Mouse (Mus musculus) megakaryocyte progenitor cell, adult 5-6 weeks (primary cell): Measurements from ENCODE around the gene Plekhs1. TPM values are rescaled to one million over a fixed set of nuclear protein-coding genes. Genes with fewer than 3 reads are reported as not detected.
"Not testable (repeated sequence)": the region's sequence is repeated elsewhere in the genome, so short reads cannot be mapped to it uniquely, and the experiment has no call there.

Source experiments
- ATAC-seq: replicated peaks from 2 replicates; pipeline ENCODE4 v1.8.0; 2016; ENCODE audit warnings: mild to moderate bottlenecking, moderate TSS enrichment, inconsistent platforms; ENCODE audit not compliant: poor library complexity
- total RNA-seq, 2 experiments: library from RNA; stranded (forward) in 1 of 2; stranded (reverse) in 1 of 2; fragments of 157-497, 149-512 nt in 1 of 2; fragments of 200-1000 nt in 1 of 2; gene quantifications; 2 replicates each; pipeline versions ENCODE4 v1.2.3 to v1.2.4; 2015 to 2017

Gene Plekhs1
- total RNA-seq, 2 experiments from 2014 or later: not detected

GRCm38 (mm10) chr19:56511207-56511606, 49.8 kb downstream of the Plekhs1 start:
- ATAC-seq: not testable (repeated sequence)

GRCm38 (mm10) chr19:56513527-56513926, 52.1 kb downstream of the Plekhs1 start:
- peak; percentile 50 for ATAC-seq

GRCm38 (mm10) chr19:56519408-56519807, 58.0 kb downstream of the Plekhs1 start:
- not testable (repeated sequence) for ATAC-seq

GRCm38 (mm10) chr19:56530529-56530928, 69.1 kb downstream of the Plekhs1 start:
- peak; percentile 81 for ATAC-seq

- no peak for ATAC-seq
Measured at GRCm38 (mm10) chr19:56531251-56531650, 69.8 kb downstream of the Plekhs1 start.

GRCm38 (mm10) chr19:56533291-56534071, 72.0 kb downstream of the Plekhs1 start:
- no peak for ATAC-seq

- ATAC-seq: no peak
Measured at GRCm38 (mm10) chr19:56534337-56534736, 72.9 kb downstream of the Plekhs1 start.

- peak; percentile 72 for ATAC-seq
Measured at GRCm38 (mm10) chr19:56535064-56535463, 73.6 kb downstream of the Plekhs1 start.

- ATAC-seq: no peak; the same call in 1 of the 2 replicates
Measured at GRCm38 (mm10) chr19:56535765-56536164, 74.3 kb downstream of the Plekhs1 start.

Other genes starting within 250 kb of the Plekhs1 start
- gene Habp2, start 174.5 kb upstream of the Plekhs1 start, total RNA-seq (2015): not detected in 2 replicates
- not detected in 2 replicates for gene Habp2, start 174.5 kb upstream of the Plekhs1 start, total RNA-seq (2017)
- gene Nrap, start 71.6 kb upstream of the Plekhs1 start, total RNA-seq (2015): 0.39 TPM in 1 of 2 replicates, not detected in the other
- 0.46 and 1.6 TPM in 2 replicates for gene Nrap, start 71.6 kb upstream of the Plekhs1 start, total RNA-seq (2017)
- gene Casp7, start 64.5 kb upstream of the Plekhs1 start, total RNA-seq (2015): 65.7 and 71.0 TPM in 2 replicates
- 48.4 and 53.7 TPM in 2 replicates for gene Casp7, start 64.5 kb upstream of the Plekhs1 start, total RNA-seq (2017)
- gene Dclre1a, start 86.6 kb downstream of the Plekhs1 start, total RNA-seq (2015): 31.1 and 37.3 TPM in 2 replicates
- 21.2 and 25.6 TPM in 2 replicates for gene Dclre1a, start 86.6 kb downstream of the Plekhs1 start, total RNA-seq (2017)
- 11.1 and 11.9 TPM in 2 replicates for gene Nhlrc2, start 86.6 kb downstream of the Plekhs1 start, total RNA-seq (2015)
- 15.7 TPM in 2 replicates for gene Nhlrc2, start 86.6 kb downstream of the Plekhs1 start, total RNA-seq (2017)